Mouse (Mus musculus) left cerebral cortex, postnatal 4 days (tissue): ENCODE measurements around the gene Kat2b. TPM values are rescaled to one million over a fixed set of nuclear protein-coding genes. Genes with fewer than 3 reads are reported as not detected.
"Not testable (repeated sequence)": the region's sequence is repeated elsewhere in the genome, so short reads cannot be mapped to it uniquely, and the experiment has no call there.

Experiments used
- DNase-seq: peaks from one replicate; pipeline ENCODE4 v3.0.0-alpha.2; 2022
- intact Hi-C: fragments of 180-260 bp; cut with DNase I; formaldehyde crosslinking; loops from one replicate; pipeline ENCODE4 v1.15.1; 2025
- total RNA-seq, 2 experiments: library from RNA; stranded (reverse); gene quantifications; 2 replicates each; pipeline ENCODE4 v1.2.3; 2021

Gene Kat2b
- total RNA-seq, result 10 to 100 TPM; 14.2 to 14.4 TPM

DNA sequence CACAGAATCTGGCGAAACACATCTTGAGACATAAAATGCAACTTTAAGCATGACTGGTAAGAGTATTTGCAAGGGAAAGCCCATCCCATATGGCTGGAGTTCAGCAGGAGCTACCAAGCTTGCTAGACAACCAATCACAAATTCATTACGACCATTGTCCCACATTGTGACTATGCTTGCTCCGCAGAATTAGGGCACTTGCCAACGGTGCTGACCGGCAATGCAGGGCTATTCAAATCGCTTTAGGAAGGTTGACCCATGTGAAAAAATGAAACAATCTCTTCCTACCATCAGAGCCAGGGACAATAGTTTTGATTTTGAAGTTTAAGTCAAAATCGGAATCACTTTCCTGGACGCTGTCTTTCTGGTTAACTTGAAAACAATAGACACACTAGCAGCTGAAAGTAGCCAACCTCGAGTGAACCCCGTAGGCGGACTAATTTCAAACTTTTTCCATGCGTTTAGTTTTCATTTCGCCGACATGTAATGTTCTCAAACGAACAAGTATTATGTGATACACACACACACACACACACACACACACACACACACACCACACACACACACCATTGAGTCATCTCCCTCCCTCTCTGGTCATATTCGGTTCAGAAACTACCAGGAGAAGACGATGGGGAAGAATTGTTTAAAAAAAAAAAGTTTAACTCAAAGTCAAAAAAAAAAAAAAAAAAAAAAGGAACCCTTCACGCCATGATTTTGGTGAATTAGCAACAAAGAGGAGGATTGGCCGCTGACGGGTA, at the start of gene Kat2b:
Gene Kat2b, plus strand, starts transcription at position 701 of the 758 bp plus-strand sequence.
- peak; percentile 34 for DNase-seq

GRCm38 (mm10) chr17:53519364-53519763, 47.3 kb upstream of the Kat2b start:
- intact Hi-C loops, result loop anchor here (10.0 kb wide), 1 partner anchor 315 kb away; no protein-coding TSS in a partner anchor
- DNase-seq, result no peak

More for the DNA sequence above, at the start of gene Kat2b:
- intact Hi-C loops, result loop anchor here (5.0 kb wide), 1 partner anchor 69 kb away; no protein-coding TSS in a partner anchor

DNA sequence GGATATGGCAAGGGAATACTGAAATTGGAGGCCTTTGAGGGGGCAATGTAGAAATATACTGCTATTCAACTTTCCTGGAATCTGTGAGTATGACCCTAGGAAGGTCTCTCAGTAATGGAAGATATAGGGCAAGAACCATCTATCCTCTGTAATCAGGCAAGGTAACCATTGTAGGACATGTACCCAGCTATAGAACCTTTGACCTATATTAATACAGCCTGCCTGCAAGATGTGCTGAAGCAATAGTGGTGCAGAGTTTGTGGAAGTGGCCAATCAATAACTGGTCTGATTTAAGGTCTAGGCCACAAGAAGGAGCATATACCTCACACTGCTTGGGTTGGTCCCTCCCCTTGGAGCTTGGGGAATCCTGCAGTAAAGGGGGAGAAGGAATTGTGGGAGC, 46.2 kb upstream of the Kat2b start:
- DNase-seq, result no peak
- intact Hi-C loops, result no loop called here

DNA sequence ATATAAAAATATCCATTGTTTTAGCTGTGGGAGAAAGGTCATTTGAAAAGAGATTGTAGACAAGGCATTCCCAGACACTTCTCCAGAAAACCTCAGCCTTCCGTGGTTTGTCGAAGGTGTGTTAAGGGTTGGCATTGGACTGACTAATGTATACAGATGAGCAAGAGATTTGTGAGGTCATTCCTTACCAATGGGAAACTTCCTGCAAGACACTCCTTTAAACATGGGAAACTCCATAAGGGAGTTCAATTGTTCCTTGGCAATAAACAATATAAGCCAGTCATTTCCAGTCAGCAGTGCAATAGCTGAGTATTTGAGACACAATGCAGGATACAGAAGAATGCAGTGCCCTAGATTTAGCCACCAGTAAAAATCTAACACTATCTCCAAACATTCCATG, 38.6 kb upstream of the Kat2b start:
- intact Hi-C loops, result no loop called here
- no peak for DNase-seq

- intact Hi-C loops, result no loop called here
- no peak for DNase-seq
These were observed 35.5 kb upstream of the Kat2b start for GRCm38 (mm10) chr17:53531160-53531559.

DNA sequence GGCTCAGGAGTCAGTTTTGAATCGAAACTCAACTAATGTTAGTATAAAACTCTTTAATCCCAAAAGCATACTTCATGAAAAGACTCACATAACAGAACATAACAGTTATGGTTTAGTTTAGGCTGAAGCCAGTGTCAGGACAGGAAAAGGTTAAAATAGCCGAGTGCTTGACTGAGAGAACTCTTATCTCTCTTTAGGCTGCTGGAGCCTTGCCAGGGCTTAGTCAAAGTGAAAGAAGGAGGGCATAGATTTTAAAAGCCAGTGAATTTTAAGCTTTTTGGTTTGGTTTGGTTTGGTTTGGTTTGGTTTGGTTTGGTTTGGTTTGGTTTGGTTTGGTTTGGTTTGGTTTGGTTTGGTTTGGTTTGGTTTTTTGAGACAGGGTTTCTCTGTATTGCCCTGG, 34.2 kb upstream of the Kat2b start:
- intact Hi-C loops, result no loop called here
- DNase-seq, result no peak

- DNase-seq, intact Hi-C loops: not testable (repeated sequence)
These were observed 27.3 kb upstream of the Kat2b start, which contains the start of gene Pp2d1 for GRCm38 (mm10) chr17:53539351-53539750. TSS of gene Pp2d1 (minus strand) at chr17:53539451.

DNA sequence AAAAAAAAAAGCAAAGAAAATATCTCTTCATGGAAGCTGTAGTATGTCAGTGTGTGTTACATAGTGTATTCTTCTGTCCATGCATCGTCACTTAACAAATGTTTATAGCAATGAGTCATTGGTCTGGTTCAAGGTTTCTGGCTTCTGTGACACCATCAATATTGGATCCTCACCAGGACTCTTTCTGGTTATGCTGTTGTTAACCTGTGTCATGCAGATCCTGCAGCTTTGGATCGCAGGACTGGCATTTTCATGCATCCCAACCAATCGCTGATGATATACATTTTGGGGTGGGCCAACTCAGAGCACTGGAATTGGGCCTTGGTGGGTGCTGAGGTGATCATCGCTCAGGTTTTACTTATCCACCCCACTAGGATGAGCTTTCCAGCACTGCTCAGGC, 24.1 kb upstream of the Kat2b start:
- intact Hi-C loops, result no loop called here
- no peak for DNase-seq

DNA sequence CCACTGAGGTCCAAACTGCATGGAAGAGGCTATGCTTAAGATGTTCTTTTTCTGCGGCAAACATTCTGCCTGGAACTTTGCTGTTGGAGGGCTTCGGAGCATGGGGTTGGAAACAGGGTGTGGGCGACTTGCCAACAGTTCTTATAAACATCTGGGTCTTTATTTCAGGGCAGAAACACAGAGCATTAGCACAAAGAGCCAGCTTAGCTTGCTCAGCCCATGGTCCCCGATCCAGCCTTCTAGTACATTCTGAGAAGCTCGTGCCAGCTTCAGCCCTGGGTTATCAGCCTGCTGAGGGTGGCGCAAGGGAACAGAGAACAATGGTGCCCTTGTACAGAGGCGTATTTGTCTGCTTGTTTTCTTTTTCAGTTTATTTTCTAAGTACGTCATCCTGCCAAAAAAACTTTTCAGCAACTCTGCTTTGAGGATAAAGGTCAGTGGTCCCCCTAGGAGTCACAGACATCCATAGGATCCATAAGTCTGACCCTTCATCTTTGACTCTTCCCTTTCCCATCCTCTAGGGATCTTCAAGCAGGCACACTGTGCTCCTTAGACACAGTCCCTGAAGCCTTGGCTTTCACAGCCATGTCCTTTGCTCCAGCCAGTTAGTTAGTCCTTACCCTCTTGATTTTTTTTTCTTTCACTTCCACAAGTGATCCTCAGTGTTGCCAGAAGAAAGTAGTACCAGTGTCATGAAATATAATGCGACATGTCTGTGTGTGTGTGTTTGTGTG, 22.9 kb upstream of the Kat2b start:
- intact Hi-C loops, result no loop called here

DNA sequence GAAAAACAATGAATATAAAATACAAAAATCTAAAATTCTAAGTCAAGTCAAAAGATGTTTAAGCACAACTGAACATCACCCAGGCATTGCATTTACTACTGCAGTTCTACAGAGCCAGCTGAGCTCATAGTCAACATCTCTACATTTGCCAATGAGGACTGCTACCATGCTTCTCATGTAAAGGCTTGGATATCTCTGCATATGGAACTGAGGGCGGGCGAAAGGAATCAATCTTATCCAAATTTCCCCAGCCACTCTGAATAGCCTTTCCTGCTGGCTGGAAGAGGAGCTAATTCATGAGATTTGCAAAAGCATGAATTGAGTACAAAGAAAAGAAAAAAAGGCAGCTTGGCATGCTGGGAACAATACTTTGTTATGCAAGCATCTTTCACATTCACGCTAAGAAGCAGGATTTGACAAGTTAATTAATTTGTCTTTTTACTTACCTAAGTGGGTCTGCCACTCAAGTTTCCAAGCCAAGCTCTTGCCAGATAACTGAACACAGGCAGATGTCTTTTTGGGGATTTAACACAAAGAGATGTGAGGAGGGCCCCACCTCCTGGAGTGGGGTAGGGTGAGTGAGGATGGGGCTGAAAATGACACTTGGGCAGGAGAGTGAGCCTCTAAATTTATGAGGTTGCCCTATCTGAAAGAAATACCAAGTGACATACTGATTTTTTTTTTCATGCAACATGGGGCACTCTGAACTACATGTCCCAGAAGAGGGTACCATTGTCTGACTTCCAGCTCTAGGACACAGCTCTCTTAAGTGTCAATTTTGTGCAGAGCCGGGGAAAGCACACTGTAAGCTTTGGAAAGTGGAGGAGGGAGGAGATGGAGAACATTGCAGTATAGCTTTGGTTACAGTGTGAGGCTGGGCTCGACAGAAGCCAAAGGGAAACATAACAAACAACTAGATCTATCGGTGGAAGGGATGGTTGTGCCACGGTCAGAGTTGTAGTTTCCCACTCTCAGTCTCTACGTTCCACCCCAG, 15.1 kb upstream of the Kat2b start:
- intact Hi-C loops, result no loop called here
- no peak for DNase-seq

More for the DNA sequence above, 22.9 kb upstream of the Kat2b start:
- peak; percentile 22 for DNase-seq

GRCm38 (mm10) chr17:53554088-53554487, 12.6 kb upstream of the Kat2b start:
- no peak for DNase-seq

DNA sequence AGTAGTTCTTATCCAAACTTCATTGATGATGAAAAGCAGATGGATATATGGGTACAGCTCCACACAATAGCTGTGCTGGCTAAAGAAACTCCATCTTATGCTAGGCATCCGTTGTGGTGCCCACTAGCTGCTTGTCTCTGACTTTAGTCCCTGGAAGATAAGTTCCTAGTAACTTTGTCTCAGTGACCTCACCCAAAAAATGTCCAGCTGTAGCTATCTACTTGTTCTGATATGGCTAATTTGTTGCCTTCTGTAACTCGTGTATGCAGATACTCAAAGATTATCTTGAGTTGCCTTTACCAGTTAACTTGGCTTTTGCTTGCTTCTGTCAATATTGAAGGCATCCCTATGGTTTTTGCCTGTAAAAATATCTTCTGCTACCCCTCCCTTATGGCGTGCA, 11.8 kb upstream of the Kat2b start:
- no peak for DNase-seq
- intact Hi-C loops, result loop anchor here (5.0 kb wide), 1 partner anchor 242 kb away; no protein-coding TSS in a partner anchor

More at GRCm38 (mm10) chr17:53554088-53554487, 12.6 kb upstream of the Kat2b start:
- intact Hi-C loops, result no loop called here

DNA sequence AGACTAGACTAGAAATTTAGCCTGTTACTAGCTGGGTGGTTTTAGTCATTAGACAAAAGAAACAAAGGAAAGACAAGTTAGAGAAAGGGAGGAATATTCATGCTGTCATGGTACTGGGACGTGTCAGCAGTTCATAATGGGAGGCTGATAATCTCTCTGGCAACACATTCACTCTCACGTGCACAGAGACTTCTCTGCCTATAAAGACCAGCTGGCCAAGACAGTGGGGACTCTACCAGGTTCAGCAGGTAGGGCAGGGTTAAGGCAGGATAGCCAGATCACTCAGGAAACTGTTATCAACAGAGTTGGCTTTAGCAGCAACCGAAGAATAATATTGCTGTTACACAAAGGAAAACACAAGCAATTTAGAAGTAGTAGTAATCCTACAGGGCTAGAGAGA, 9.2 kb upstream of the Kat2b start:
- no peak for DNase-seq
- intact Hi-C loops, result loop anchor here (5.0 kb wide), 1 partner anchor 240 kb away; no protein-coding TSS in a partner anchor

GRCm38 (mm10) chr17:53559646-53560045, 7.0 kb upstream of the Kat2b start:
- intact Hi-C loops, result loop anchor here (5.0 kb wide), 1 partner anchor 238 kb away; no protein-coding TSS in a partner anchor
- no peak for DNase-seq

GRCm38 (mm10) chr17:53561458-53562029, 5.1 kb upstream of the Kat2b start:
- no peak for DNase-seq
- intact Hi-C loops, result no loop called here

DNA sequence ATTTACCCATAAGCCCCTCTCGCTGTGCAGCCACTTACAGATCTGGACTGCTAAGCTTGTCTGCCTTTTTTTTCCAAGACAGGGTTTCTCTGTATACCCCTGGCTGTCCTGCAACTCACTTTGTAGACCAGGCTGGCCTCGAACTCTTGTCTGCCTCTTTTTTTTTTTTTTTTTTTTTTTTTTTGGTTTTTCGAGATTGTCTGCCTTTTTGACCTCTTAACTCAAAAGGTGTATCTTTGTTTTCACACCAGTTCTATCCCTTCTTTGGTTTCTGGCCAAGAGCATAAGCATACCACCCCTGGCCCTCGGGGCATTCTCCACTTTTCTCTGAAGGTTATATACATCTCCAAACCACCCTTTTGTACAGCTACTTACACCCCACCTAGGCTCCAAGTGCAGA, 1.8 kb upstream of the Kat2b start:
- DNase-seq, result no peak
- intact Hi-C loops, result loop anchor here (5.0 kb wide), 1 partner anchor 68 kb away; no protein-coding TSS in a partner anchor

- peak; percentile 66 for DNase-seq
- intact Hi-C loops, result loop anchor here (5.0 kb wide), 1 partner anchor 70 kb away; no protein-coding TSS in a partner anchor
These were observed 271 bp downstream of the Kat2b start for GRCm38 (mm10) chr17:53566919-53567345.

- intact Hi-C loops, result loop anchor here (5.0 kb wide), 1 partner anchor 70 kb away; no protein-coding TSS in a partner anchor
- peak; percentile 46 for DNase-seq
These were observed 863 bp downstream of the Kat2b start for GRCm38 (mm10) chr17:53567346-53568101.

- peak; percentile 82 for DNase-seq
- intact Hi-C loops, result loop anchor here (5.0 kb wide), 1 partner anchor 71 kb away; no protein-coding TSS in a partner anchor
These were observed 1.5 kb downstream of the Kat2b start for GRCm38 (mm10) chr17:53568118-53568517.
